Mouse (Mus musculus) adrenal gland, adult 2 months (tissue): ENCODE measurements around the gene Oas1a. TPM values are rescaled to one million over a fixed set of nuclear protein-coding genes. Genes with fewer than 3 reads are reported as not detected.
"Not testable (repeated sequence)": the region's sequence is repeated elsewhere in the genome, so short reads cannot be mapped to it uniquely, and the experiment has no call there.

Source experiments
- DNase-seq: peaks from one replicate; pipeline ENCODE4 v3.0.0; 2021
- polyA plus RNA-seq: library from polyadenylated mRNA; depleted of rRNA; stranded (reverse); fragments of >200 nt; gene quantifications from 2 replicates; pipeline ENCODE4 v1.2.3, GENCODE M21; 2012
- total RNA-seq, 2 experiments: library from RNA; stranded (reverse); gene quantifications; 2 replicates each; pipeline ENCODE4 v1.2.3; 2021

The Oas1a gene
- total and polyA plus RNA-seq, 3 experiments, result 3.2 to 8.9 (median 3.6) TPM

GRCm38 (mm10) chr5:120893866-120894265, 13.5 kb downstream of the Oas1a start:
- DNase-seq, result not testable (repeated sequence)

- no peak for DNase-seq
These were observed 15.1 kb downstream of the Oas1a start for GRCm38 (mm10) chr5:120892243-120892660.

GRCm38 (mm10) chr5:120891566-120892242, 15.6 kb downstream of the Oas1a start:
- DNase-seq, result not testable (repeated sequence)

- no peak for DNase-seq
These were observed 16.3 kb downstream of the Oas1a start for GRCm38 (mm10) chr5:120890991-120891390.

- DNase-seq, result no peak
These were observed 17.3 kb downstream of the Oas1a start for GRCm38 (mm10) chr5:120890026-120890425.

GRCm38 (mm10) chr5:120888294-120888815, 19.0 kb downstream of the Oas1a start:
- not testable (repeated sequence) for DNase-seq

GRCm38 (mm10) chr5:120887831-120888230, 19.5 kb downstream of the Oas1a start:
- no peak for DNase-seq

GRCm38 (mm10) chr5:120887413-120887812, 19.9 kb downstream of the Oas1a start, which contains the start of gene Oas1g:
Gene Oas1g, minus strand, starts transcription at chr5:120887613.
- not testable (repeated sequence) for DNase-seq

GRCm38 (mm10) chr5:120881681-120882080, 25.6 kb downstream of the Oas1a start:
- not testable (repeated sequence) for DNase-seq

GRCm38 (mm10) chr5:120878803-120879202, 28.5 kb downstream of the Oas1a start:
- DNase-seq, result not testable (repeated sequence)

GRCm38 (mm10) chr5:120877407-120877806, 29.9 kb downstream of the Oas1a start:
- DNase-seq, result not testable (repeated sequence)

GRCm38 (mm10) chr5:120876839-120877238, 30.5 kb downstream of the Oas1a start:
- not testable (repeated sequence) for DNase-seq

GRCm38 (mm10) chr5:120871469-120871868, 35.9 kb downstream of the Oas1a start:
- no peak for DNase-seq

GRCm38 (mm10) chr5:120870782-120871181, 36.5 kb downstream of the Oas1a start:
- DNase-seq, result no peak

GRCm38 (mm10) chr5:120870081-120870480, 37.2 kb downstream of the Oas1a start:
- DNase-seq, result no peak

GRCm38 (mm10) chr5:120869436-120870015, 37.8 kb downstream of the Oas1a start:
- no peak for DNase-seq

- DNase-seq, result no peak
These were observed 41.9 kb downstream of the Oas1a start for GRCm38 (mm10) chr5:120865336-120865860.

GRCm38 (mm10) chr5:120861121-120861520, 46.2 kb downstream of the Oas1a start, which contains the start of gene Oas1h:
Gene Oas1h, plus strand, starts transcription at chr5:120861421.
- no peak for DNase-seq

- no peak for DNase-seq
These were observed 48.1 kb downstream of the Oas1a start for GRCm38 (mm10) chr5:120859241-120859640.

GRCm38 (mm10) chr5:120849601-120850136, 57.7 kb downstream of the Oas1a start:
- DNase-seq, result peak; percentile 11

- no peak for DNase-seq
These were observed 60.3 kb downstream of the Oas1a start, which contains the start of gene Oas1f for GRCm38 (mm10) chr5:120847067-120847466. Gene Oas1f, plus strand, starts transcription at chr5:120847367.
